Mouse (Mus musculus) hindbrain, embryonic 14.5 days (tissue): ENCODE measurements at regions not wholly inside any gene's neighbourhood (a gene's known extent, or its start where the extent isn't known, plus 50 kb on each side); places are given as distances from the start of the nearest gene placed in this dataset.
A peak's percentile ranks its signal among the peaks of the same experiment; 100 is the strongest.

ENCODE experiments used
- ATAC-seq: fragments of 200-750 bp; cut with Nextera tagmentation; 2 replicates; pipeline ENCODE4 v1.8.0; 2017; ENCODE audit warnings: moderate number of reproducible peaks, mild to moderate bottlenecking, moderate TSS enrichment, moderate library complexity; ENCODE audit not compliant: low FRiP score
- DNase-seq: peaks from one replicate; pipeline ENCODE4 v3.0.0-alpha.2; 2015; ENCODE audit warnings: low spot score
- H3K27ac ChIP-seq: fragments of 300-500 bp; sonication (generic); 2 replicates; pipeline ENCODE4 v1.5.1; 2014; ENCODE audit warnings: mild to moderate bottlenecking, moderate library complexity
- H3K27me3 ChIP-seq: fragments of 300-500 bp; sonication (generic); 2 replicates; pipeline ENCODE4 v1.6.1; 2014; ENCODE audit warnings: mild to moderate bottlenecking, low read length, mixed read lengths; ENCODE audit not compliant: control insufficient read depth, insufficient read depth
- H3K36me3 ChIP-seq: fragments of 300-500 bp; sonication (generic); replicated peaks from 2 replicates; pipeline ENCODE4 v1.6.1; 2014; ENCODE audit not compliant: control insufficient read depth, insufficient read depth
- H3K4me1 ChIP-seq: fragments of 300-500 bp; sonication (generic); replicated peaks from 2 replicates; pipeline ENCODE4 v1.6.1; 2014; ENCODE audit warnings: antibody characterized with exemption, low read length, mixed read lengths; ENCODE audit not compliant: control insufficient read depth, insufficient read depth
- H3K4me2 ChIP-seq: fragments of 300-500 bp; sonication (generic); replicated peaks from 2 replicates; pipeline ENCODE4 v1.6.1; 2014; ENCODE audit warnings: mild to moderate bottlenecking, moderate library complexity
- H3K4me3 ChIP-seq: fragments of 300-500 bp; sonication (generic); replicated peaks from 2 replicates; pipeline ENCODE4 v1.5.1; 2014; ENCODE audit warnings: mild to moderate bottlenecking, low read length
- H3K9ac ChIP-seq: fragments of 300-500 bp; sonication (generic); 2 replicates; pipeline ENCODE4 v1.6.1; 2014
- H3K9me3 ChIP-seq: fragments of 300-500 bp; sonication (generic); 2 replicates; pipeline ENCODE4 v1.6.1; 2016; ENCODE audit warnings: low read length; ENCODE audit not compliant: control insufficient read depth
- WGBS: fragments of 180-500 bp; shearing (Covaris S2); extraction: QIAGEN DNeasy Blood & Tissue Kit; methylation state at CpG from one replicate; pipeline ENCODE4 v1.1.7; 2014; 5-methylcytosine and 5-hydroxymethylcytosine counted together

DNA sequence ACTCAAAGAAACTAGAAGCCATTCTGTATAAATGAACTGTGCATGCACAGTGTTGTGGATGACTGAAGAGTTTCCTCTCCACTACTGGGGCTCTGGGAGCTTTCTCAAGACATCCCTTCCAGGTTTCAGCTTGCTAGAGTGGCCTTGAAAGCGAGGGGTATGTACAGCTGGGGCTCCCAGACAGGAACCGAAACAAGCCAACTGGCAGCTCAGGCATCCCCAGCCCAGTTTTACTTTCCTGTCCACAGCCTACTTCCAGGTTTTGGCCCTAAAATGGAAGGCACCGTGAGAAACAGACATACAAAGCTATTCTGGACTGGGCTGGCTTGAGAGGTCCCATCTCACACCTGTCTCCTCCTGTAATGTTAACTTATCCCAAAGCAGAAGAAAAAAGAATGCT lies 360.3 kb upstream of the Sall1 start:
- no peaks in the 10 kb centered on the region for H3K4me1 ChIP-seq
- DNase-seq (no peak), ATAC-seq (no peak)
- H3K27me3 ChIP-seq, result no peaks in the 10 kb centered on the region
- WGBS, result 95% methylated on average over 3 of the region's 3 CpGs
- no peak overlapping the region for H3K9ac ChIP-seq
- no peaks in the 10 kb centered on the region for H3K36me3 ChIP-seq
- no peak overlapping the region for H3K4me2 ChIP-seq
- no peak overlapping the region for H3K4me3 ChIP-seq
- no peaks in the 10 kb centered on the region for H3K9me3 ChIP-seq
- H3K27ac ChIP-seq, result no peak overlapping the region

DNA sequence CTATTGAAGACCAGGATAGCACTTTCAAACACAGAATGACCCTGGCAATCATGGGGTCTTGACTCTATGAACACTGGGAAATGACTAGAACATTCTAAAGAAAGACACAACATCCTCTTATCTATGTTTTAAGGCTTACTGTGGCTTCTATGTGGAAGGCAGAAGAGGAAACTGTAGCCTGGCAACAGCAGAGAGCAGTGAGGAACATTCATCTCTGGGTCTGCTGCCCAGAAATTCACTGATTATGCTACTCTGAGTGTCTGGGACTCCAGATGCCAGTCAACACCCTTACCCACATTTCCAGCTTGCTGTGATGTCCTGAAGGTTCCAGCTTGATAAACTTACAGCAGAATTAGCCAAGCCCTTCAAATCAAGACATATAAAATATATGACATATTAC lies 352.7 kb upstream of the Sall1 start:
- DNase-seq (no peak), ATAC-seq (no peak)
- H3K4me3 ChIP-seq, result no peak overlapping the region
- no peaks in the 10 kb centered on the region for H3K4me1 ChIP-seq
- no peak overlapping the region for H3K27ac ChIP-seq
- no peak overlapping the region for H3K9ac ChIP-seq
- no peaks in the 10 kb centered on the region for H3K9me3 ChIP-seq
- H3K4me2 ChIP-seq, result no peak overlapping the region
- H3K36me3 ChIP-seq, result no peaks in the 10 kb centered on the region
- no peaks in the 10 kb centered on the region for H3K27me3 ChIP-seq

DNA sequence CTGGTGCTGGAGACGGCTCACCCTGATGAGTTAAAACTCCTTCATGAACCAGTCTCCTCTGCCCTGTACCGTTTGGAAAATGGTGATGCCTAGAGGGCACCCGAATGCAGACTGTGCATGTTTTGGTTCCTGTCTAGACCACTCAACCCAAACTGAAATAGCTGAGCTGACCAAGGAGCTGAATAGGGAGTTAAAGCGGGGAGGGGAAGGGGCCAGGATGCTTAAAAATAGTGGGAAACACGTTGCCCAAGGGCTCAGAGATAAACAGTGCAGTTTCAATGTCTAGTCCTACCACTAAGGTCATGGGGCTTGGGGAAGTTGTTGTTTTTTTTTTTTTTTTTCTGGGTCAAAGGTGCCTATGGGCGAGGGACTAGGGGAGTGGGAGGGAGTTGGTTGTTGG lies 348.8 kb upstream of the Sall1 start:
- Histone ChIP-seq H3K9me3 (no peaks in the 10 kb centered on the region), H3K9ac (no peak overlapping the region), H3K4me3 (no peak overlapping the region), H3K27me3 (no peaks in the 10 kb centered on the region), H3K27ac (no peak overlapping the region), H3K4me2 (no peak overlapping the region), H3K4me1 (peaks cover 3% of the 10 kb centered on the region), H3K36me3 (no peaks in the 10 kb centered on the region)
- 80% methylated on average over 6 of the region's 6 CpGs for WGBS
- no peak for DNase-seq
- ATAC-seq, result no peak

DNA sequence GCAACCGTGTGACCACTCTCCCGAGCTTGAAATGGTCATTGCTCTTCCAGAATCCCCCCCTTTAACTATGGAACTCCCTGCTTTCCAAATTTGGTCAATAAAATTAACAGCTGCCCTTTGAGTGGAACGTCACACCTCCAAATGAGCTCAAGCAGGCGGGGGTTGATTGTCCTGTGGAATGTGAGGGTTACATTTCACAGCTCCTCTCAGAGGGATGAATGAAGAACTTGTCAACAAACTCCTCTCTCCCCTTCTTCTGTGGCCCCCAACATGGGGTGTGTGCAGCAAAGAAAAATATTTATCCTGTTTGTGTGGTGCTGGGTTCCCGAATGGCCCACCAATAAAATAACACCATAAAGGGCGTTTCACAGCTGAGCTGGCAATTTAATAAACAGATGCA lies 344.8 kb upstream of the Sall1 start:
- 29% methylated on average over 6 of the region's 6 CpGs for WGBS
- ATAC-seq, result no peak
- H3K9ac ChIP-seq, result no peak overlapping the region
- no peaks in the 10 kb centered on the region for H3K27me3 ChIP-seq
- H3K36me3 ChIP-seq, result no peaks in the 10 kb centered on the region
- no peaks in the 10 kb centered on the region for H3K9me3 ChIP-seq
- H3K4me1 ChIP-seq, result peaks cover 16% of the 10 kb centered on the region
- no peak overlapping the region for H3K4me2 ChIP-seq
- no peak overlapping the region for H3K4me3 ChIP-seq
- DNase-seq, result no peak
- H3K27ac ChIP-seq, result no peak overlapping the region

DNA sequence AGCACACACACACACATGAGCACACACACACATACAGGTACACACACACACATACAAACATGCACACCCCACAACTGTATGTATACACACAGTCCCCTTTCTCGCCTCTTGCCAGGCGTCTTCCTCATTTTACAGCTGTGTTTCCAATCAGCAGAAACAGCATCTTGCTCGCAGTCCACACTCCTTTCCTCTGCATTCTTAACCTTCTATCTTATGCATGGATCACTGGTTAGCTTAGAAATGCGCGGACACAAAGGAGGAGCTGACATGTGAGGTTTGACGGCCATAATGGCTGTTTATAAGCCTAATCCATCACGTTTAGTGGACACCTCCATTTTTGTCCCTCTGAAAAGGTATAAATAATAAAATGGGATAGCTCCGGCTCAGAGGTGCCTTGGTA lies 343.3 kb upstream of the Sall1 start:
- 12% methylated on average over 8 of the region's 8 CpGs for WGBS
- DNase-seq (no peak), ATAC-seq (no peak)
- Histone ChIP-seq H3K4me3 (no peak overlapping the region), H3K27ac (no peak overlapping the region), H3K4me1 (peaks cover 16% of the 10 kb centered on the region), H3K9ac (no peak overlapping the region), H3K9me3 (no peaks in the 10 kb centered on the region), H3K4me2 (peak overlapping the region; percentile 36), H3K27me3 (no peaks in the 10 kb centered on the region), H3K36me3 (no peaks in the 10 kb centered on the region)

DNA sequence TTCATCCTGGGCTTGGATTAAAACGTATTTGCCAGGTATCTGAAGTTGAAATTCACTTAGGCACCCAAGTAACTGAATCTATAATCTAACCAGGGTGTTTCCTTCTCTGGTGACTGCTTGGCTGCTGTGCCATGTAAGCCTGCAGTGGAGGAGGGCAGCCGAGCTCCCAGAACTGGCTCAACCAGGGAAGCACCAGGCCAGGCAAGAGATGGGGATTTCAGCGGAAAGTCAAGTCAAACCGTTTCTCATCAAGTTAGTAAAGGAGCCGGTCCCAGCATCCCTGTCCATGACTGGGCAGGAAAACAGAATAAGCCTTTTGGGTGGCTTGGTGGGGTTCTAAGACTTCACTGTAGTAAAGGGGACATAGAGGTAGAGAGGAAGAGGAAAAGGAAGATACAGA lies 341.1 kb upstream of the Sall1 start:
- WGBS, result 68% methylated on average over 5 of the region's 5 CpGs
- DNase-seq (no peak), ATAC-seq (no peak)
- no peak overlapping the region for H3K9ac ChIP-seq
- H3K36me3 ChIP-seq, result no peaks in the 10 kb centered on the region
- H3K4me2 ChIP-seq, result no peak overlapping the region
- H3K27ac ChIP-seq, result no peak overlapping the region
- no peak overlapping the region for H3K4me3 ChIP-seq
- H3K4me1 ChIP-seq, result peaks cover 16% of the 10 kb centered on the region
- no peaks in the 10 kb centered on the region for H3K27me3 ChIP-seq
- no peaks in the 10 kb centered on the region for H3K9me3 ChIP-seq

DNA sequence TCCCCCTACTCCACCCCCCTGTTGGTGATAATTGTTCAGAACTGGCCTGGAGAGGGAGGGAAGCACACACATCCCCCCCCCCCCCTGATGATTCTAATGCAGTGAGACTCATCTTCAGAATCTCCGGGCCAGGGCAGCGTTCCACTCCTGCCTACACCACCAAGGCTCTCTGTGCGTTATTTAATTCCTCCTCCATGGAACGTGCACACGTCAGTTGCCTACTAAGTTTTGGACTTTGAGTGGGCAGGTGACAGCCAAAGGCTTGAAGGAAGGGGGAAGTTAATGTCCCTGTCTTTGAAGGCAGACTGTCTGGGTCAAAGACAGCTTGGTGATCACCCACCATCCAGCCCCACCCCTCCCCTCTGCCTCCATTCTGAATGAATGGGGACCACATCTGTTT lies 339.8 kb upstream of the Sall1 start:
- 41% methylated on average over 5 of the region's 5 CpGs for WGBS
- Histone ChIP-seq H3K4me3 (no peak overlapping the region), H3K4me2 (no peak overlapping the region), H3K36me3 (no peaks in the 10 kb centered on the region), H3K9me3 (no peaks in the 10 kb centered on the region), H3K27ac (no peak overlapping the region), H3K27me3 (no peaks in the 10 kb centered on the region), H3K9ac (no peak overlapping the region), H3K4me1 (peaks cover 16% of the 10 kb centered on the region)
- DNase-seq, result no peak
- ATAC-seq, result no peak

DNA sequence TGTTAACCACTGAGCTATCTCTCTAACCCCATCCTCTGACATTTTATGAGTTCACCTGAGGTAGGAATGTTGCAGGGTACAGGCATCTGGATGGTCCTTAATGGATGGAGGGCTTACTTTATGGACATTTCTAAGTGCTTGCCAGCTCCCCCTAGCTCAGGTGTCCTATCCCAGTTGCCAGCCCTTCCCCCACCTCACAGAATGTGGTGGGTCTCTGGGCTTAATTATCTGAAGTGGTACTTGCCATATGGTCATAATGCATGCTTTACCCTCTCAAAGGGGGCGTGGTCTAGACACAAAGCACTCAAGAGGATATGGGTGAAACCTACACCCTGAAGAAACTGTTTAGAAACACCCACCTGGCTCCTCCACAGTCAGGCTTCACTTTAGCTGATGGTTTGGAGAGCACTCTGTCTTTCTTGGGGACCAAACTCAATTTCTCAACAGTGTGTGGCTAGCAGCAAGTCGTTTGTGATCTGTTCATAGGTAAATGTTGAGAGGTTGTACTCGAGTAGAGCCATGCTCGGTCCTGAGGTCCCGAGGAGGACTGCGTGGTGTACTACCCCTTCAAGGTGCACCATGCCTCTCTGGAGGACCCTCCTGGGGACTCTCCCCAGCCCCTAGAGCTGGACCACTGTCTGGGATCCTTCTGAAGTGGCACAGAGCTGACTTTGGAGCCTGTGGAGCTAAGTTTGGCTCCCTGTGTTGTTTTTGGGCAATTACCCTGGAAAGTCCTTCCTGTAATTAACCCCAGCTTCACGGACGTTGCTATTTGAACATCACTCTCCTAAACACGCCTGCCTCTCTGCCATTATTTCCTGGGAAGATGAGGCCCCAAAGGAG lies 338.8 kb upstream of the Sall1 start:
- WGBS, result 57% methylated on average over 9 of the region's 9 CpGs
- ATAC-seq, result no peak

DNA sequence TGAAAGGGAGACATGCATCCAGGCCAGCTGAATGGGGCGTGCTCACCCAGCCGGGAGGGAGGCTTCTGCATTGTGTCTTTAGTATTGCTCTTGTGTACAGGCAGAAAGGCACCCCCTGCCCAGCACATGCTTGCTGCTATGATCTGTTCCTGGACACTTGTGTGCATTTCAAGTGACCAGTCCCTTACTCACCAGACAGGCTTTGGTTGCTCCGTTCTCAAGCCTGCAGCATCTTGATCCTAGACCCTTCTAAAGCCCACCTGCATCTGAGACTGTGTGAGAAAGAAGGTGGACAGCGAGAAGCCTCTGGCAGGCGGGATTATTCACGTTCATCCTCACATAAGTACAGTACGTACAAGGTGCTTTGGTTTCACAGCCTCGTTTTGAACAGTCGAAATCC lies 336.5 kb upstream of the Sall1 start:
- Histone ChIP-seq H3K4me3 (no peak overlapping the region), H3K9ac (no peak overlapping the region), H3K36me3 (no peaks in the 10 kb centered on the region), H3K27ac (no peak overlapping the region), H3K4me2 (no peak overlapping the region), H3K27me3 (no peaks in the 10 kb centered on the region), H3K9me3 (no peaks in the 10 kb centered on the region), H3K4me1 (no peaks in the 10 kb centered on the region)
- ATAC-seq, result no peak
- 73% methylated on average over 9 of the region's 9 CpGs for WGBS
- no peak for DNase-seq

More for the DNA sequence above, 338.8 kb upstream of the Sall1 start:
- H3K27me3 ChIP-seq, result no peaks in the 10 kb centered on the region
- no peak overlapping the region for H3K4me2 ChIP-seq
- H3K27ac ChIP-seq, result no peak overlapping the region
- no peak overlapping the region for H3K9ac ChIP-seq
- no peaks in the 10 kb centered on the region for H3K9me3 ChIP-seq
- H3K4me1 ChIP-seq, result peaks cover 13% of the 10 kb centered on the region
- DNase-seq, result no peak
- H3K4me3 ChIP-seq, result no peak overlapping the region
- no peaks in the 10 kb centered on the region for H3K36me3 ChIP-seq

DNA sequence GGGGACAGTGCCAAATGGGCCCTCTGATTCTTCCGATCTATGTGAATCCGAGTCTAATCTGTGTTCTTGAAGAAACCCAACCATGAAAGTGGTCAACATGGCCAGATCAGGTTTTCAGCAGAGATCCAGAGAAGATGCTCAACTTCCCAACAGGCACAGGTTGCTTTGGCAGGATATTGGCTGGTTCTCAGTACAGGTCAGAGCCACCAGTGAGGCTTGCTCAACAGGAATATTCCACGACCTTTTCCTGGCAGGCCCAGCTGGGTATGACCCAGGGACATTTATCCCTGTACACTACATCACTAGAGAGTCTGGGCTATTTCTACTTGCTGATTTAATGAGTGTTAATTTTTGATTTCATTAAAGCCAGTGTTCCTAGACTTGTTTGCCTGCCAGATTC lies 328.8 kb upstream of the Sall1 start:
- H3K36me3 ChIP-seq, result no peaks in the 10 kb centered on the region
- WGBS, result 86% methylated on average over 3 of the region's 3 CpGs
- H3K4me2 ChIP-seq, result no peak overlapping the region
- no peak overlapping the region for H3K9ac ChIP-seq
- ATAC-seq (no peak), DNase-seq (no peak)
- no peaks in the 10 kb centered on the region for H3K4me1 ChIP-seq
- no peak overlapping the region for H3K4me3 ChIP-seq
- no peaks in the 10 kb centered on the region for H3K27me3 ChIP-seq
- H3K9me3 ChIP-seq, result no peaks in the 10 kb centered on the region
- H3K27ac ChIP-seq, result no peak overlapping the region
